In the genomic region with DNA sequence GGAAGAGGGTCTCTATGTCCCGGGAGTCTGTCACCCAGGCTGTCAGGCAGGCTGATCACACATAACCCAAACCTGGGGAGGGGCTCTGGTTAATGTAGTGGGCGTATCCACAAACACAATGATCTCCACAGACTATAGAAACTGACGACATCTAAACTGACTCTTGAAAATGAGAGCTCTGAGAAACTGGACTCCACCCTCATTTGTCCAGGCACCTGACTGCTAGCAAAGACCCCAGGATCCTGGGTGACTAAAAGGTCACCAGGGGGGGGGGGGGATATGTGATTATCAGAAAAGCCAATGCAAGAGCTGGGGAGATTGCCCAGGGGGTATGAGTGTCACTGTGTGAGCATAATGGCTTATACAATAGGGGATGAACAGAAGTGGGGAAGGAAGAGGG, we compare ENCODE assay signal across 19 mouse cellular contexts. TPM values are rescaled to one million over a fixed set of nuclear protein-coding genes. Genes with fewer than 3 reads are reported as not detected.
DNase-seq lines count a peak whose midpoint lies in the region; ATAC-seq and TF ChIP-seq lines count a peak whose summit lies in the region.
"Had no signal": no experiment of that assay in that cellular context is flagged by ENCODE, and none has a peak within 500 bp of the region (broad histone marks: within the 10 kb centered on the region; RNA-seq: fewer than 3 reads in every experiment).

No protein-coding gene starts in this region.

- no peaks in the 10 kb centered on the region for H3K9me3 ChIP-seq in midbrain, embryonic 11.5 days (ENCODE audit: control insufficient read depth, low read length)
- H3K9me3 ChIP-seq in midbrain, postnatal 0 days (ENCODE audit: low read length), result no peaks in the 10 kb centered on the region
- H3K9me3 ChIP-seq in embryonic facial prominence, embryonic 14.5 days (ENCODE audit: control insufficient read depth, low read length), result no peaks in the 10 kb centered on the region
- H3K9me3 ChIP-seq: limb, embryonic 13.5 days had no signal

- no peak for TF ChIP-seq CTCF in midbrain, postnatal 0 days (IDR thresholded peaks at IDR 0.05)
- TF ChIP-seq CTCF in olfactory bulb, adult 2 months (IDR thresholded peaks at IDR 0.05; ENCODE audit: insufficient read depth, low read depth, low read length), result no peak

- 0 out of 2 replicates have a peak, but pooled peaks cover 2% of the 10 kb centered on the region for H3K36me3 ChIP-seq in midbrain, embryonic 11.5 days (ENCODE audit: control insufficient read depth, insufficient read depth, low read length)
- no peaks in the 10 kb centered on the region for H3K36me3 ChIP-seq in midbrain, postnatal 0 days (ENCODE audit: insufficient read depth, low read length)
- peaks cover 4% of the 10 kb centered on the region for H3K36me3 ChIP-seq in embryonic facial prominence, embryonic 14.5 days (ENCODE audit: control insufficient read depth, insufficient read depth, low read length)

- 0 out of 2 replicates have a peak overlapping the region, but pooled peaks have one; percentile 49 for H3K27ac ChIP-seq in midbrain, embryonic 11.5 days (ENCODE audit: low read depth, low read length)
- no peak overlapping the region for H3K27ac ChIP-seq in midbrain, postnatal 0 days (ENCODE audit: low read depth, low read length)
- H3K27ac ChIP-seq in embryonic facial prominence, embryonic 14.5 days (replicated peaks; ENCODE audit: low read depth, low read length), result 0 out of 2 replicates have a peak overlapping the region, but pooled peaks have one; percentile 16
- H3K27ac ChIP-seq in olfactory bulb, adult 2 months (ENCODE audit: insufficient read depth, low read depth, low read length), result 0 out of 2 replicates have a peak overlapping the region, but pooled peaks have one; percentile 21

- H3K27me3 ChIP-seq in midbrain, embryonic 11.5 days (ENCODE audit: control insufficient read depth, insufficient read depth, low read length), result no peaks in the 10 kb centered on the region
- no peaks in the 10 kb centered on the region for H3K27me3 ChIP-seq in midbrain, postnatal 0 days (ENCODE audit: insufficient read depth, low read length)
- H3K27me3 ChIP-seq in embryonic facial prominence, embryonic 14.5 days (replicated peaks; ENCODE audit: control insufficient read depth, insufficient read depth, low read length), result no peaks in the 10 kb centered on the region
- H3K27me3 ChIP-seq: limb, embryonic 13.5 days had no signal

- H3K4me2 ChIP-seq in midbrain, embryonic 11.5 days, result no peak overlapping the region
- no peak overlapping the region for H3K4me2 ChIP-seq in midbrain, postnatal 0 days (ENCODE audit: low read depth, low read length, poor library complexity, severe bottlenecking)
- no peak overlapping the region for H3K4me2 ChIP-seq in embryonic facial prominence, embryonic 14.5 days (ENCODE audit: low read depth, low read length)
- H3K4me2 ChIP-seq: heart, embryonic 11.5 days; limb, embryonic 13.5 days had no signal

- 0 out of 2 replicates have a peak overlapping the region, but pooled peaks have one; percentile 22 for H3K9ac ChIP-seq in midbrain, embryonic 11.5 days (ENCODE audit: low read length)
- H3K9ac ChIP-seq in midbrain, postnatal 0 days (replicated peaks; ENCODE audit: low read length, poor library complexity, severe bottlenecking), result no peak overlapping the region
- no peak overlapping the region for H3K9ac ChIP-seq in embryonic facial prominence, embryonic 14.5 days (ENCODE audit: low read depth, low read length)
- H3K9ac ChIP-seq: limb, embryonic 13.5 days had no signal

- TF ChIP-seq POLR2A in olfactory bulb, adult 2 months (IDR thresholded peaks at IDR 0.05; ENCODE audit: insufficient read depth, low read depth, low read length), result no peak

- DNase-seq in embryo, embryonic 9.5 days (ENCODE audit: extremely low spot score), result peak; percentile 29
- DNase-seq in embryo, embryonic 10.5 days (ENCODE audit: low spot score), result no peak
- DNase-seq in midbrain, embryonic 11.5 days (ENCODE audit: low spot score, missing footprints), result no peak
- no peak for DNase-seq in midbrain, postnatal 0 days (ENCODE audit: low spot score)
- no peak for DNase-seq in embryonic facial prominence, embryonic 14.5 days (ENCODE audit: low spot score)
- DNase-seq in left cerebral cortex, adult 11 months (ENCODE audit: low spot score), result no peak
- DNase-seq in lung, postnatal 25 days (ENCODE audit: low spot score), result no peak
- DNase-seq: adrenal gland, postnatal 25 days; cerebellum, postnatal 25 days; gastrocnemius, postnatal 10 days; heart, postnatal 36 days; kidney, adult 11 months; kidney, postnatal 25 days; lung, postnatal 36 days; right cerebral cortex, postnatal 4 days; thymus, postnatal 14 days had no signal

- 33% methylated on average over 3 of the region's 3 CpGs for whole genome bisulfite sequencing in midbrain, embryonic 11.5 days
- 53% methylated on average over 3 of the region's 3 CpGs for WGBS in midbrain, postnatal 0 days
- 57% methylated on average over 3 of the region's 3 CpGs for WGBS in embryonic facial prominence, embryonic 14.5 days
- 79% methylated on average over 3 of the region's 3 CpGs for WGBS in olfactory bulb, adult 2 months

- no peak for ATAC-seq in midbrain, embryonic 11.5 days (ENCODE audit: low FRiP score)
- no peak for ATAC-seq in midbrain, postnatal 0 days (ENCODE audit: low FRiP score)
- ATAC-seq in embryonic facial prominence, embryonic 14.5 days (ENCODE audit: low read depth), result no peak

- H3K4me1 ChIP-seq in midbrain, embryonic 11.5 days (ENCODE audit: control insufficient read depth, insufficient read depth, low read length), result peaks cover 25% of the 10 kb centered on the region
- H3K4me1 ChIP-seq in midbrain, postnatal 0 days (ENCODE audit: insufficient read depth, low read length), result no peaks in the 10 kb centered on the region
- peaks cover 42% of the 10 kb centered on the region for H3K4me1 ChIP-seq in embryonic facial prominence, embryonic 14.5 days (ENCODE audit: control insufficient read depth, insufficient read depth, low read length)
- peaks cover 3% of the 10 kb centered on the region; the same call in 1 of the 2 replicates for H3K4me1 ChIP-seq in olfactory bulb, adult 2 months (ENCODE audit: control insufficient read depth, insufficient read depth, low read length)

- no peak overlapping the region for H3K4me3 ChIP-seq in midbrain, embryonic 11.5 days (ENCODE audit: low read depth, low read length)
- no peak overlapping the region for H3K4me3 ChIP-seq in midbrain, postnatal 0 days (ENCODE audit: low read depth, low read length)
- H3K4me3 ChIP-seq in embryonic facial prominence, embryonic 14.5 days (ENCODE audit: low read depth, low read length), result no peak overlapping the region
- H3K4me3 ChIP-seq in olfactory bulb, adult 2 months (ENCODE audit: insufficient read depth, low read depth, low read length), result no peak overlapping the region
- H3K4me3 ChIP-seq: limb, embryonic 13.5 days had no signal

RNA-seq across cellular contexts. Expression of gene Nxn, which starts 13.2 kb away (rescaled TPM):
- polyA plus RNA-seq in midbrain, embryonic 11.5 days (2014; fragmentation: Nextera tagmentation; extraction: Ambion mirVana), result 43.8 and 51.3 TPM in 2 replicates
- total RNA-seq in midbrain, postnatal 0 days (2014; rRNA removed), result 25.2 and 32.2 TPM in 2 replicates
- polyA plus RNA-seq in midbrain, postnatal 0 days (2015; fragmentation: Nextera tagmentation; extraction: Ambion mirVana), result 13.7 and 15.2 TPM in 2 replicates
- 63.8 and 70.2 TPM in 2 replicates for polyA plus RNA-seq in embryonic facial prominence, embryonic 14.5 days (2014; fragmentation: Nextera tagmentation; extraction: Ambion mirVana)
- polyA plus RNA-seq in olfactory bulb, adult 2 months (2012; ENCODE audit: insufficient read depth, insufficient read length, low replicate concordance, missing spikeins), result not detected in 2 replicates

RNA-seq across cellular contexts. Expression of gene Timm22, which starts 21.0 kb away (rescaled TPM):
- polyA plus RNA-seq in midbrain, embryonic 11.5 days (2014; fragmentation: Nextera tagmentation; extraction: Ambion mirVana), result 117 and 118 TPM in 2 replicates
- total RNA-seq in midbrain, postnatal 0 days (2014; rRNA removed), result 26.6 and 38.0 TPM in 2 replicates
- polyA plus RNA-seq in midbrain, postnatal 0 days (2015; fragmentation: Nextera tagmentation; extraction: Ambion mirVana), result 103 and 104 TPM in 2 replicates
- 113 and 124 TPM in 2 replicates for polyA plus RNA-seq in embryonic facial prominence, embryonic 14.5 days (2014; fragmentation: Nextera tagmentation; extraction: Ambion mirVana)
- not detected in 2 replicates for polyA plus RNA-seq in olfactory bulb, adult 2 months (2012; ENCODE audit: insufficient read depth, insufficient read length, low replicate concordance, missing spikeins)

Comparison
In these comparisons a context has a peak if more than half of its experiments do, and no peak if none do; other contexts are left out.
1. RNA of gene Timm22, which starts 21.0 kb away (polyA plus RNA-seq): 117 to 118 TPM in midbrain, embryonic 11.5 days, 113 to 124 TPM in embryonic facial prominence, embryonic 14.5 days and 103 to 104 TPM in midbrain, postnatal 0 days; not detected in olfactory bulb, adult 2 months; every median in the first group is over 100 times any median in the second.